Mouse (Mus musculus): ENCODE measurements at regions not wholly inside any gene's neighbourhood (a gene's known extent, or its start where the extent isn't known, plus 50 kb on each side); places are given as distances from the start of the nearest gene placed in this dataset.

DNA sequence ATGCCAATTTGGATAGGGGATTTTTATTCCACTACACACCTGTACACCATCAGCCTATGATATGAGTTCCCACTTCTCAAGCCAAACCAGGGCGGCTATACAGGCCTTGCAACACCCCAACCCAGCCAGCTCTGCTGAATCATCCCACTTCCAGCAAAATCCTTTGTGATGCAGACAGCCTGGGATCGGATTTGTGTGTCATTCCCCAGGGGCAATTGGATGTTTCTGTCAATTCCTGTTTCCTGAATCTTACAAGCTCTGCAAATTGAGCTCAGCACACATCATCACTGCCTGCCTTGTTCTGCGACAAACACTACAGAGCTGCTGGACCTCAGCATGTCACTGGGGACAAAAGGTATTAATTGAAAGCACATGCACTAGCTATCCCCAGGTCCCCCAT lies 132.0 kb upstream of the Vstm2b start:
- no peak for DNase-seq

DNA sequence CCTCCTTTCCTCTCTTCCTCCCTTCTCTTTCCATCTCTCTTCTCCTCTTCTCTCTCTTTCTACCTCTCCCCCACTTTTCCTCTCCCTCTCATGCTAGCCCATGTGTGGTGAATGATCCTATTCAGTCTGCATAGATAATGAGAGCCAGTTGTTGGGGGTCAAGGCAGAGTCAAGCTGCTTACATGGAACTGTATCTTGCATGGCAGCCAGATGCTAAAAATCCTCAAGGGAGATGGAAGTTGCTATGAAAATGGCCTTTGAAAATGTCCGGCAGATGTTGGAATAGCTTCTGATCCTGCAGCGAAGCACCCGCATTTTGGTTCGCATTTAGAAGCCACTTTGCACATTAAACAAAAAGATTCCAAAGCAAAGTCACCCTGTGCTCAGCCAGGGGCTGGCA lies 121.9 kb upstream of the Vstm2b start:
- DNase-seq: peak; percentile 74

DNA sequence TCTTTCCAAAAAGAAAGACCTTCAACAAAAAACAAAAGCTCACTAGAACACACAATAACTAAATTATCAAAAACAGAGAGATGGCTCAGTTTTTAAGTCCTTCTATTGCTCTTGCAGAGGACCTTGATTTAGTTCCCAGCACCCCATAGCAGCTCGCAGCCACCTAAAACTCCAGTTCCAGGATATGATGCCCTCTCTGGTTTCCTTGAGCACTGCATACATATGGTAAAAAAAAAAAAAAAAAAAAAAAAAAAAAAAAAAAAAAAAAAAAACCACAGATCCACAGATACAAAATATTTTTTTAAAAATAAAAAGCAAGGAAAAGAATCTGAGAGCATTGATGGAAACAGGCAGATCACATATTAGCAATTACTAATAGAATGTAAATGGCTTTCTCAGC lies 113.2 kb upstream of the Vstm2b start:
- DNase-seq: no peak

DNA sequence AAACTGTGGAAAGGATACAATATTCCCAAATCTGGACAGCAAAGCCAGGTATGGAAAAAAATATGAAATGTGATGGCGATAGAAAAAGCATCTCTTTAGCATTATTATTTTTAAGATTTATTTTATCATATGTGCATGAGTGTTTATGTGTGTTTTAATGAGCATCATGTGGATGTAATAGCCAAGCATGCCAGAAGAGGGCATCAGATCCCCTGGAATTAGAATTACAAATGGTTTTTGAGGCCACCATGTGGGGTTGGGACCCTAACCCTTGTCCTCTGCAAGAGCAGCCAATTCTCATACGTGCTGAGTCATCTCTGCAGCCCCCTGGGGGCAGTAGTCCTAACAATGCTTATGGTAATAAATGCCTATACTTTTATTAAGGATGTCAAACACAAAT lies 111.4 kb upstream of the Vstm2b start:
- DNase-seq: no peak

DNA sequence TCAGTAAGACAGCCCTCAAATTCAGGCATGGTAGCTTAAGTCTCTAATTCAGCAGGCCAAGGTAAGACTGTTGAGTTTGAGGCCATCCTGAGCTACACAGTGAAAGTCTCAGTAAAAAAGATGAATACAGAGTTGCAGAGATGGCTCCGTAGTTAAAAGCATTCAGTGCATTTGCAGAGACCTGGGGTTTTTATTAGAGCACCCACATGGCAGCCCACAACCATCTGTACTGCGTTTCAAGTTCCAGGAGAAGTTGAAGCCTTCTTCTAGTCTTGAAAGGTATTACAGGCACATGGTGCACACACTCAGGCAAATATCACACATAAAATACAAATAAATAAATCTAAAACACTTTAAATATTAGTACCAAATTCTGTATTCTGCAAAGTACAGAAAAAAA lies 109.6 kb upstream of the Vstm2b start:
- no peak for DNase-seq

DNA sequence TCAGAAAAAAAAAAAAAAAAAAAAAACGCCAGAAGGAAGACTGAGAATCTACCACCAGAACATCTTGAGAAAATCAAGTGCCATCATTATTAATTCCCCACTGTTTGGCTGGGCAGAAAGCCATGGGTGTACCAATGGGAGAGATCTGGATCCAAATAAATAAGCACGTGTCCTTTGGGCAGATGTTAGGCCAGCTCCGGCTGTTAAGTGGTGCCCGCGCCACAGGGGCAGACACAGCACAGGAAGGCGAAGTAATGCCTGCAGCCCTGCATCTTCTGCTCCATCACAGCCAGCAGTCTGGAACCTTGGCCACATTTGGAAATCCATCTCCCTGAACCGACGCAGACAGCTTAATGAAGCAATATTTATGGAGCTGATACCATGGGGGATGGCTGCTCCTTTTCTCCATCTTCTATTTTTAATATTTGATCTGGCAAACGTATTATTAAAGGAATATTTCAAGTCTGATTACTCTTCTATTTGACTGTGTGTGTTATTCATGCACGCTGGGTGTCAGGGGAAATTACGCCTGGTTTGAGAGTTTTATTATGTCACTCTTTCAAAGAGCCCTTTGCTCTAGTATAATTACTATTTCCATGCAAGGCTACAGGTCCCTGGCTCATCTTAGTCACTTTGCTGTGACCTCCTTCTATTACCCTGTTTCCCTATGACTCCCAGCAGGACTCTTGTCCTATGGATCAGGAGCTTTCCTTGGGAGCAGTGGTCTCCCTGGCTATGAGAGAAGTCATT lies 103.5 kb upstream of the Vstm2b start:
- DNase-seq: no peak

DNA sequence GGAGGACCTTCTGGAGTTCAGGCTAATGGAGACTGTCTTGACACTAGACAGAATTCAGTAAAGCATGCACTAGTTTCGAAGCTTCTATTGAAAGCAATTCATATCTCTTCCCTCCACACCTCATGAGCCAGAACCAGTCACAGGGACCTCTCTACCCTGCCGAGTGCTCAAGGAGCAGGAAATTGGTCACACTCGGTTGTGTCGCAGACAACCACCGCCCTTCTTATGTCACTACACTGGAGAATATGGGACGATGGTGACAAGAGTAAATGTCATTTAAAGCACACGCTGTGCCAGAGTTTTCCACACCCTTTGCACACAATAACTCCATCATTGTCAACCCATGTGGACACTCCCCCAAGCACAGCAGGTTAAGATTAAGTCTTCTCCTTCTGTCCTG lies 98.3 kb upstream of the Vstm2b start:
- no peak for DNase-seq

DNA sequence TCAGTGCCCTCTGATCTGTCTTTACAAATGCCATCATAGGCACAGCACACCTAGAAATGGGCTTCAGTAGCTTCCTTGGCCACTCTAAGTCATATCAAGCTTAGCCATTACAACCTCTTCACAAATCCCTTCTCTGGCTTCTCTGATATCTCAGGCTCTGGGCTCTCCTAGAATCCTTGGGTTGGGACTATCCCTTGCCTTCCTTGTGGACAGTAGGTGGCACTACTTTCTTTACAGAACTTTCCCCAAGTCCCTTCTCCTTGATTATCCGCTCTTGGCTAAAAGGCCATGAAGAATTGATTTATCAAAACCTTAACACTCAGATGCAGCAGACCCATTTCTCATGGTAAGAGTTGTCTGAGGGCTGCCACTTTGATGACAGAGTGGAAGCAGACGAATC lies 96.8 kb upstream of the Vstm2b start:
- DNase-seq: no peak

DNA sequence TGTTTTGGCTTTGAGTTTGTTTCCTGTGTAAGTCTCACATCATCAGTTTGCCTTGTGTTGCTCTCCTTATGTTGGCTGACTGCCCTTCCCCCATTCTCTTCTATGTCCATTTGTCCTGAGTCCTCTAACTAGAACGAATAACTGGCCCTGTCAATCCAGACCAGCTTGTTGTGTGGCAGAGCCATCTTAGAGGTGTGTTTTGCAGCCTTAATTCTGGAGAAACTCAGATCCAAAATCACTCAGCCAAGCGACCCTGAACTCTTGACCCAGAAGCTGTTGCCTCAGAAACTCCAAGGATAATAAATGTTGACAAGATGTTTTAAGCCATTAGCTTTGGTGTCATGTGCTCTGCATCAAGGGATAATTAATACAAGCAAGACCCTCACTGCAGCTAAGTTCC lies 92.9 kb upstream of the Vstm2b start:
- DNase-seq: no peak

DNA sequence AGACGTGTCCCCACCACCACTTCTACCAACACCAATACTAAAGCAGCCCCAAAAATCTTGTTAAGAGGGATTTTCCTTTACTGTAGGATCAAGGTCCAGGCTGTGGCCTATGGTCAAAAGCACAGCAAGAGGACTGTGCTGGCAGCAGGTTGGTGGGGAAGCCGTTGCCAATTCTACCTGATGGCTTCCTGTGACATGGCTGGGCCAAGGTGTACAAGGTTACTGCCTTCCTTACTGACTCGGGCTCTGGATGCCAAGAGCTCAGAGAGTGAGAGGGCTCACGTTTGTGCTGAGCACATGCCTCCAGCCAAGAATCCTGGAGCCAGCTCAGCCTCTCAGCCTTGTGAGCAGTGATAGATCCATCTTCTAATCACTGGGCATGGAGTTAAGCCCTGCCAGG lies 92.3 kb upstream of the Vstm2b start:
- no peak for DNase-seq

DNA sequence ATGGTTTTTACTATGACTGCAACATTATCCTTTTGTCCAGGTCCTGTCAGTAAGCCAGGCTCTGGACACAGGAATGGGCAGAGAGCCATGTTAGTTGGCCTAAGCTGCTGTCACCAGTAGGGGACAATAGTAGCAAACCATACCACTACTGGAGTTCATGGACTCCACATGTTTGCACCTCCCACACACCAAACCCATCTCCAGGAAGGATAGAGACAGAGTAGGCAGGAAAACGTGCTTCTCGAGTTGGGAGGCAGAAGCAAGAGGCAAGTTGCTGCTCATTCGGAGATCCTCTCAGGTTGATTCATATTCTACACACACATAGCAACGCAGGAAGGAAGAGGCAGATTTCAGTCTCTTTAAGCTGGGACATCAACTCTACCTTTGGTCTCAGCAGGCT lies 85.2 kb upstream of the Vstm2b start:
- DNase-seq: no peak

DNA sequence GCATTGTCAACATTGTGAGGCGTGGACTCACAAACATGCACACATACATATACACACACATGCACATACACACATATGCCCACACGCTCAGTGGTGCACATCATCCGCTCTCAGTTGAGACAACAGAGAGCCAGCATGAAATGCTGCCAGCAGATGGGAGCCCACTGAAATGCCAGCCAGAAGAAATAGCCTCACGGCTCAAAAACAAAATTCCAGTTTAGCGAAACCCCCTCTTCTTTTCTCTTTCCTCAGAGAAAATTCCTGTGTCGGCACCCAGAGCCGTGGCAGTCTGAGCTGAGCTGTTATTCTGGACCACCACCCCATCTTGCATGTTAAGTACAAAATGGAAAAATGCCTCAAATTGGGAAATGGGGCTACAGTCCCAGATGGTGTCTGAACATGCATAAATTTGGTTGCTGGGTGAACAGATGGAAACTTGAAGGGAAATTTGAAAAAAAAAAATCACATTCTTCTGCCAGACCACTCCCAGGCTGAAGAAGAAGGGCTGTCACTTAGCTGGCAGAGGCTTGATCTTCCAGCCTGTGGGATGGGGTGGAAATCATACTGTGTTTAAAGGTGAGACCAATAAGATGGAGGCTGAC lies 72.9 kb upstream of the Vstm2b start:
- no peak for DNase-seq

DNA sequence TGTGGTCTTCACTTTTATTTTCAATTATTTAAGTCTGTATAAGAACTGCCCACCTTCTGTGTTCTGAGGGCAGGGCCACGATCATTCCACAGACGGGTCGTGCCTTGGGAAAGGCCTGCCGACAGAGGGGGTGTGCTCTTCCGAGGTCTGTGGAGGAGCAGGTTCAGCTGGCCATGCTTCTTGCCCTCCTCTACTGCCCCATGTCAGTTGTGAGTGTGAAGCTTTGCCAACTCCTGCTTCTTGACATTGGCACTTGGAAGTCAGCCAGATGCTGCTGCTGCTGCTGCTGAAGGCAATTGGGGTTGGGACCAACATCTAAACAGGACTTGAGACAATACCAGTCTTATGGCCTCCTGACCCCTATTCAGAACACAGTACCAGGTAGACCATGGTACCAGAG lies 68.6 kb upstream of the Vstm2b start:
- no peak for DNase-seq

DNA sequence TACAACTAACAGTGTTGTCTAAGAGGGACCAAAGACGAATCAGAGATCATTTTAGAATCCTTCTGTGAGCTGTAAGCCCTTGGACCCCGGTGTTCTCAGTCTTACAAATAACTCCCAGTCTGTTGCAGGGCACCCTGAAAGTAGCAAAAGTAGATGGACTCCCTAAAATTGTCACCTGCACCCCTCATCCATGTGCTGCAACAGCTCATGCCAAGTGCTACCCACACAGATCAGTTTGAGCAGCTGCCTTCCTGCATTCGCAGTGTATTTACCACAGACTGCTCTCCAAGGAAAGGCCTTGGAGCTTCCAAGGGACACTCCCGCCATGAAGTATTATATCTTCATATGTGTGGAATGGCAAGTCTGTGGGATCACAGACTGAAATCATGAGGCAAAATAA lies 66.5 kb upstream of the Vstm2b start:
- DNase-seq: no peak

DNA sequence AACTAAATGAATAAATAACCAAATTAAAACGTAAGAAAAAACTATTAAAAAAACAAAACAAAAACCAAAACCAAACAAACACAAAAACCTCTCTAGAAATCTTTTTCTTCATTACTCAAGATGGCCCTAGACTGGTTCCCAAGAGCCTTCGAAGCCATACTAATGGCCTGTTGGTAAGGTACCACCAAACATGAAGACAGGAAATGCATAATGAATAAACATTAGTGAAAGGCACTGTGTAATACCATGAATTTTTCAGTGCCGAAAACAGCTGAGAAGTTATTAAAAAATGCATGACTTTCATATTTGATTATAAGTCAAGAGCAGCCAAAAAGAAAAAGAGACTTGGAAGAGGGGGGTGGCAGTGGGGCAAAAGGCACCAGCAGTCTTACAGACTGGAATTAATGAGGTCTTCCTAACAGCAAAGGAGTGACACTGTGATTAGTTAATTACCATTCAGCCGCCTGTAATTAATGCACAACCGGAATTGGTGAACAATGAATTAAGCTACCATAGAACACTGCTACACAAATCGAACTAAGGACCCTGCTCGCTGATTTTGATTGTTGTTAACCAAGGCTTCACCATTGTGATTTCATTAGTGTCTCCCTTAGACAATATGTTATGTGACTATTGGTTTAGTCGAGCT lies 55.7 kb upstream of the Vstm2b start:
- no peak for DNase-seq

DNA sequence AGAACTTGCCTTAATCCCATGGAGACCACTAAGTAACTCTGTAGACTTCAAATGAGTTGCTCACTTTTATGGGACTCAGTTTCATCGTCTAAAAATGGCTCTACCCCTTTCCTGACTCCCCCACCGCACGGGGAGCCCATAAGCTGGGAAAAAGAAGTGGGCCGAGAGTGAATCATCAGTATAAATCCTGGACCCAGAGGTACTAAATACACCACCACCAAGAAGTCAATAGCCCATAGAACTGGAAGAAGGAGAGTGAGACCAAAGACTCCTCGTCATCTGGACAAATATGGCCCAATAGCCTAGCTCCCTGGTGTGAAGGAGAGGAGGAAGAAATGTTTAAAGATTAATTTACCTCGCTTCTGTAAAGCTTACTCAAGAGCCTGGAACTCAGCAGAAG lies 51.6 kb upstream of the Vstm2b start:
- no peak for DNase-seq
